Mouse (Mus musculus) CH12.LX (cell line): ENCODE measurements around the gene Aurkaip1. TPM values are rescaled to one million over a fixed set of nuclear protein-coding genes. Genes with fewer than 3 reads are reported as not detected.

Experiments
- DNase-seq: peaks from one replicate; pipeline ENCODE4 v3.0.0-alpha.2; 2013; ENCODE audit errors: extremely low read depth
- H3K27ac ChIP-seq: 2 replicates; pipeline ENCODE4 v1.5.1; 2012; ENCODE audit warnings: low read depth, mild to moderate bottlenecking, control low read depth, moderate library complexity; ENCODE audit not compliant: insufficient read depth
- H3K27me3 ChIP-seq: replicated peaks from 2 replicates; pipeline ENCODE3; 2012; ENCODE audit warnings: inconsistent platforms
- H3K36me3 ChIP-seq, 2 experiments: replicated peaks in 1 of 2; 2 replicates each; pipeline versions ENCODE3 to v1.6.1; 2012; ENCODE audit warnings: inconsistent platforms in 1 of 2, low read length in 1 of 2, mild to moderate bottlenecking in 1 of 2, mixed read lengths in 1 of 2, moderate library complexity in 1 of 2; ENCODE audit not compliant: control insufficient read depth in 1 of 2, insufficient read depth in 1 of 2
- H3K4me1 ChIP-seq, 2 experiments: 2 replicates each; pipeline ENCODE4 v1.6.1; 2012; ENCODE audit warnings: inconsistent platforms in 1 of 2, moderate library complexity in 1 of 2; ENCODE audit not compliant: insufficient read depth in 2 of 2, control insufficient read depth in 1 of 2
- H3K4me2 ChIP-seq: 2 replicates; pipeline ENCODE4 v1.6.1; 2012; ENCODE audit warnings: low read depth, mild to moderate bottlenecking, control low read depth; ENCODE audit not compliant: poor library complexity, insufficient read depth, severe bottlenecking
- H3K4me3 ChIP-seq, 3 experiments: fragments of 150-350 bp in 1 of 3; sonication (generic) in 1 of 3; replicated peaks in 1 of 3; 2 replicates each; pipeline versions ENCODE3 to v1.5.1; 2011 to 2012; ENCODE audit warnings: low read depth in 2 of 3, low read length in 2 of 3, mild to moderate bottlenecking in 2 of 3, moderate library complexity in 2 of 3, control low read depth in 1 of 3, improper control_type of control experiment in 1 of 3, inconsistent platforms in 1 of 3, mixed read lengths in 1 of 3; ENCODE audit not compliant: poor library complexity in 1 of 3
- H3K79me2 ChIP-seq: replicated peaks from 2 replicates; pipeline ENCODE4 v1.6.1; 2012; ENCODE audit warnings: mild to moderate bottlenecking, moderate library complexity; ENCODE audit not compliant: control insufficient read depth, poor library complexity, insufficient read depth, severe bottlenecking; ENCODE audit errors: extremely low read depth
- H3K9ac ChIP-seq: 2 replicates; pipeline ENCODE4 v1.6.1; 2012; ENCODE audit warnings: low read depth, mild to moderate bottlenecking, control low read depth, moderate library complexity; ENCODE audit not compliant: insufficient read depth
- H3K9me3 ChIP-seq: replicated peaks from 2 replicates; pipeline ENCODE3; 2012; ENCODE audit warnings: low read length, inconsistent platforms, mixed read lengths
- BHLHE40 ChIP-seq: IDR thresholded peaks from 2 replicates; pipeline ENCODE4 v1.6.1; 2011; ENCODE audit warnings: mild to moderate bottlenecking, low read depth, low read length, improper control_type of control experiment
- CHD1 ChIP-seq: IDR thresholded peaks from 2 replicates; pipeline ENCODE4 v1.6.1; 2012; ENCODE audit warnings: low read depth, low read length, improper control_type of control experiment, inconsistent platforms
- CTCF ChIP-seq, 2 experiments: IDR thresholded peaks in 1 of 2; conservative IDR thresholded peaks in 1 of 2; 2 replicates each; pipeline ENCODE4 v1.5.1; 2011 to 2012; ENCODE audit warnings: low read depth in 2 of 2, low read length in 2 of 2, improper control_type of control experiment in 1 of 2, inconsistent platforms in 1 of 2, mild to moderate bottlenecking in 1 of 2, moderate library complexity in 1 of 2
- ELF1 ChIP-seq: IDR thresholded peaks from 2 replicates; pipeline ENCODE4 v1.6.1; 2014; ENCODE audit warnings: low read depth, mild to moderate bottlenecking, inconsistent platforms, low read length, improper control_type of control experiment
- EP300 ChIP-seq: IDR thresholded peaks from 2 replicates; pipeline ENCODE4 v1.6.1; 2011; ENCODE audit warnings: low read length, improper control_type of control experiment
- ETS1 ChIP-seq: conservative IDR thresholded peaks from 2 replicates; pipeline ENCODE4 v1.6.1; 2012; ENCODE audit warnings: low read depth, mild to moderate bottlenecking, inconsistent platforms, low read length, improper control_type of control experiment, moderate library complexity
- GABPA ChIP-seq: IDR thresholded peaks from 2 replicates; pipeline ENCODE4 v1.6.1; 2012; ENCODE audit warnings: low read depth, low read length, improper control_type of control experiment, inconsistent platforms; ENCODE audit not compliant: insufficient replicate concordance
- JUND ChIP-seq: conservative IDR thresholded peaks from 2 replicates; pipeline ENCODE4 v1.6.1; 2011; ENCODE audit warnings: low read depth, low read length, improper control_type of control experiment
- KAT2A ChIP-seq: IDR thresholded peaks from 2 replicates; pipeline ENCODE4 v1.6.1; 2012; ENCODE audit warnings: low read length, improper control_type of control experiment, inconsistent platforms; ENCODE audit not compliant: insufficient replicate concordance
- MAX ChIP-seq: IDR thresholded peaks from 2 replicates; pipeline ENCODE4 v1.6.1; 2011; ENCODE audit warnings: low read length, improper control_type of control experiment
- MEF2A ChIP-seq: IDR thresholded peaks from 2 replicates; pipeline ENCODE4 v1.6.1; 2014; ENCODE audit warnings: low read depth, mild to moderate bottlenecking, inconsistent platforms, low read length, improper control_type of control experiment, borderline replicate concordance
- MYC ChIP-seq: IDR thresholded peaks from 2 replicates; pipeline ENCODE4 v1.6.1; 2011; ENCODE audit warnings: low read depth, mild to moderate bottlenecking, improper control_type of control experiment, low read length
- PAX5 ChIP-seq: IDR thresholded peaks from 2 replicates; pipeline ENCODE4 v1.6.1; 2012; ENCODE audit warnings: low read length, inconsistent platforms, mixed read lengths
- POLR2A ChIP-seq: IDR thresholded peaks from 2 replicates; pipeline ENCODE4 v1.6.1; 2011; ENCODE audit warnings: low read depth, mild to moderate bottlenecking, improper control_type of control experiment, low read length
- RCOR1 ChIP-seq: conservative IDR thresholded peaks from 2 replicates; pipeline ENCODE4 v1.6.1; 2012; ENCODE audit warnings: low read depth, mild to moderate bottlenecking, inconsistent platforms, low read length, improper control_type of control experiment
- SIN3A ChIP-seq: IDR thresholded peaks from 2 replicates; pipeline ENCODE4 v1.6.1; 2012; ENCODE audit warnings: low read length, improper control_type of control experiment, inconsistent platforms
- SMC3 ChIP-seq: IDR thresholded peaks from 2 replicates; pipeline ENCODE4 v1.6.1; 2011; ENCODE audit warnings: low read depth, low read length, improper control_type of control experiment
- TCF12 ChIP-seq: IDR thresholded peaks from 2 replicates; pipeline ENCODE4 v1.6.1; 2014; ENCODE audit warnings: low read depth, mild to moderate bottlenecking, inconsistent platforms, low read length, improper control_type of control experiment
- USF2 ChIP-seq: conservative IDR thresholded peaks from 2 replicates; pipeline ENCODE4 v1.6.1; 2011; ENCODE audit warnings: low read depth, low read length, improper control_type of control experiment
- ZNF384 ChIP-seq: IDR thresholded peaks from 2 replicates; pipeline ENCODE4 v1.6.1; 2012; ENCODE audit warnings: low read depth, low read length, improper control_type of control experiment, inconsistent platforms
- dilution Hi-C: fragments of 300-500 bp; cut with MboI; formaldehyde crosslinking; loops from 2 replicates; pipeline ENCODE4 v1.14.3; 2020; ENCODE audit warnings: low sequenced_read_pairs; ENCODE audit not compliant: extremely low pct_unique_long_range_greater_than_20kb, extremely low pct_ligation_motif_present
- in situ Hi-C: fragments of 300-500 bp; cut with MboI; formaldehyde crosslinking; loops from 3 replicates; pipeline ENCODE4 v1.14.3; 2019; ENCODE audit warnings: low sequenced_read_pairs, low pct_ligation_motif_present, low pct_unique_long_range_greater_than_20kb, mixed read lengths
- polyA plus RNA-seq: library from polyadenylated mRNA; unstranded; fragments of >175 nt; gene quantifications from 2 replicates; pipeline ENCODE4 v1.2.1, GENCODE M21; 2012; ENCODE audit warnings: low read depth; ENCODE audit not compliant: insufficient read length
- total RNA-seq, 2 experiments: library from RNA; depleted of rRNA; stranded (reverse); fragments of 300-350 nt in 1 of 2; fragments of >200 nt in 1 of 2; gene quantifications; 2 replicates each; pipeline ENCODE4 v1.2.3; 2012 to 2014

The Aurkaip1 gene
- total and polyA plus RNA-seq, 3 experiments: 141 to 162 (median 149) TPM

DNA sequence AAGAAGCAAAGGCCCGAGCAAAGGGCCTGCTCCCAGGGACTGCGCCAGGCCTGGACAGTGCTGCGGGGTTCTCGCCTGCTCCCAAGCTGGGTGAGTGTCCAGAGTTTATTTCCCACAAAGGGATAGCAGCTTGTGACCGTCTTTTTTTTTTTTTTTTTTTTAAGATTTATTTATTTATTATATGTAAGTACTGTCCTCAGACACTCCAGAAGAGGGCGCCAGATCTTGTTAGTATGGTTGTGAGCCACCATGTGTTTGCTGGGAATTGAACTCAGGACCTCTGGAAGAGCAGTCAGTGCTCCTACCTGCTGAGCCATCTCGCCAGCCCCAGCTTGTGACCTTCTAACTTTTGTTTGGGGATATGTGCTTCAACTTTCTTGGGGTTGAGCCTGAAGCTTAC, 10.0 kb upstream of the Aurkaip1 start:
- dilution Hi-C loops (no loop called here), in situ Hi-C loops (no loop called here)
- H3K9ac ChIP-seq: no peak overlapping the region
- H3K4me1 ChIP-seq: no peaks in the 10 kb centered on the region
- TF ChIP-seq CTCF (conservative IDR thresholded peaks at IDR 0.05 in 1 of 2, IDR thresholded peaks at IDR 0.05 in 1 of 2; ENCODE audit: low read depth in 2 of 2, low read length in 2 of 2): peak in 1 of 2 experiments; percentile 32; a peak in 2 of 4 replicates
- no peak for TF ChIP-seq ELF1
- TF ChIP-seq MYC: 0 out of 2 replicates have a peak, but pooled peaks have one; percentile 21
- TF ChIP-seq JUND: no peak
- no peak for TF ChIP-seq USF2
- peak; percentile 81 for TF ChIP-seq ZNF384
- TF ChIP-seq RCOR1: no peak
- TF ChIP-seq MAX: no peak
- peaks cover 80 to 97% of the 10 kb centered on the region in 2 experiments for H3K36me3 ChIP-seq
- H3K27me3 ChIP-seq: no peaks in the 10 kb centered on the region
- no peak overlapping the region for H3K4me2 ChIP-seq
- no peak overlapping the region for H3K4me3 ChIP-seq
- no peak for DNase-seq
- H3K79me2 ChIP-seq: peaks cover 34% of the 10 kb centered on the region
- no peaks in the 10 kb centered on the region for H3K9me3 ChIP-seq
- H3K27ac ChIP-seq: no peak overlapping the region

GRCm38 (mm10) chr4:155823443-155823842, 7.6 kb upstream of the Aurkaip1 start:
- Histone ChIP-seq H3K9ac (no peak overlapping the region), H3K4me1 (no peaks in the 10 kb centered on the region)
- TF ChIP-seq EP300 (no peak), ELF1 (no peak), CTCF (conservative IDR thresholded peaks at IDR 0.05 in 1 of 2, IDR thresholded peaks at IDR 0.05 in 1 of 2; ENCODE audit: low read depth in 2 of 2, low read length in 2 of 2) (no peak), POLR2A (no peak), GABPA (no peak), MEF2A (no peak), SIN3A (no peak), BHLHE40 (no peak), CHD1 (no peak), PAX5 (no peak), KAT2A (no peak), ETS1 (no peak), SMC3 (no peak), USF2 (no peak), TCF12 (no peak)
- TF ChIP-seq, all 38 proteins: peak for 0
- H3K27me3 ChIP-seq: no peaks in the 10 kb centered on the region
- in situ Hi-C loops (no loop called here), dilution Hi-C loops (no loop called here)
- no peak overlapping the region for H3K27ac ChIP-seq
- H3K4me2 ChIP-seq: no peak overlapping the region
- peaks cover 14% of the 10 kb centered on the region for H3K79me2 ChIP-seq
- H3K9me3 ChIP-seq: no peaks in the 10 kb centered on the region
- DNase-seq: no peak
- no peak overlapping the region for H3K4me3 ChIP-seq
- peaks cover 63 to 95% of the 10 kb centered on the region in 2 experiments for H3K36me3 ChIP-seq
